Mouse (Mus musculus): ENCODE results near the gene Myo16. TPM values are rescaled to one million over a fixed set of nuclear protein-coding genes. Genes with fewer than 3 reads are reported as not detected.
A peak's percentile ranks its signal among the peaks of the same experiment; 100 is the strongest.

Myo16 gene
- polyA plus RNA-seq, 1 experiment, result 2.4 TPM

GRCm38 (mm10) chr8:10625262-10625661 is 471.6 kb downstream of the Myo16 start:
- DNase-seq (ENCODE audit: low read depth), result no peak

- DNase-seq (ENCODE audit: low read depth), result no peak
Measured at GRCm38 (mm10) chr8:10628725-10629124, 475.0 kb downstream of the Myo16 start.

GRCm38 (mm10) chr8:10629862-10630261 is 476.2 kb downstream of the Myo16 start:
- DNase-seq (ENCODE audit: low read depth), result no peak

DNA sequence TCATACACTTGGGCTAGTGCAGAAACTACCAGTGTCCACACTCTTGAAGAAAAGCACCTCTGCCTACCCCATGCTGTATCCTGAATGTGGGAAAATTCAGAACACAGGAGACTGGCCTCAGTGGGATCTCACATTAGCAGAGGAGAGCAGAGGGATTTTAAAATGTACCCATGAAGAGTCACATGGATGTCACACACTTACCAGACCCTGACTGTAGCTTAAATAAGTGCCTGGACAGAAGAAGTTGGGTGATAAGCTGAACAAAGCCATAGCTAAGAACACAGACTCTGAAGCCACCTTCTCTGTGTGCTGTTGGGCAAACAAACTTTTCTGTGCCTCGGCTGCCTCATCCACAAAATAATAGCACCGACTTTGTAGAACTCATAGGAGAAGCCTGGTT is 477.3 kb downstream of the Myo16 start:
- no peak for DNase-seq (ENCODE audit: low read depth)

DNA sequence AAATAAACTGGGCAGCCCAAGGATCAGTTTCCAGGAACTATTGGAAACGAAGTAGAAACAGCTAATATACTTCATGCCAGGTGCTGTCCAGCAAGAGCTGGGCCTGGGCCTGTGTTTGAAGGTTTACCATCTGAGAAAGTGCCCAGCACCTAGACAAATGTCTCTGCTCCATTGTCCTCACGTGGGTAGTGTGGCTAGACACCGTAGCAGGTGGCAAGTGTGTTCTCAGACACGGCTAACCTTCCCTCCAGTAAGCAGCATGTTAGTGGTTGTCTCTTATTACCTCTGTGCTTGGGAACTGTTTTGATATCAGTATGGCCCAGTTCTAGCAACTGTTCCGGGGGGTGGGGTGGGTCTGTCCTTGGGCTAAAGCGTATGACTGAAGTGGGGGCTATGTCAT is 478.9 kb downstream of the Myo16 start:
- DNase-seq (ENCODE audit: low read depth), result no peak

- no peak for DNase-seq (ENCODE audit: low read depth)
Measured at GRCm38 (mm10) chr8:10633360-10634140, 479.8 kb downstream of the Myo16 start.

GRCm38 (mm10) chr8:10634421-10634820 is 480.7 kb downstream of the Myo16 start:
- DNase-seq (ENCODE audit: low read depth), result no peak

DNA sequence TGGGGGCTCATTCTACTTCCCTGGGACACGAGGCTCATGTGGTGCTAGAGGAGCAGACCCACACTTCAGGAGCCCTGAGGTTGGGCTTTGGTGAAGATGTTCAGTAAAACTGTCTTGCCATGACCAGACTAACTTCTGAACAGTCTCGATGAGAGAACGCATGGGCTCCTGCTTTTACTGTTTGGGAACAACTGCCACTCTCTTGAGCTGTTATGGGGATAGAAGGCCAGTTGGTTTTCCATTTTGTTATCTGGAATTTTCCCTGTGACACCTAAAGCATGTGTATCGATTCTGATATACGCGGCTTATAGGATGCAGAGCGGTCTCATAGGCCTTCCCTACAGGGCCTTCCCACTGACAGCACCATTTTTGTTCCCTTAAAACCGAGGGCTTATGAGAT is 485.2 kb downstream of the Myo16 start:
- DNase-seq (ENCODE audit: low read depth), result no peak

GRCm38 (mm10) chr8:10640176-10640810 is 486.6 kb downstream of the Myo16 start:
- DNase-seq (ENCODE audit: low read depth), result no peak

GRCm38 (mm10) chr8:10640859-10641258 is 487.1 kb downstream of the Myo16 start:
- no peak for DNase-seq (ENCODE audit: low read depth)

- no peak for DNase-seq (ENCODE audit: low read depth)
Measured at GRCm38 (mm10) chr8:10641343-10641742, 487.6 kb downstream of the Myo16 start.

DNA sequence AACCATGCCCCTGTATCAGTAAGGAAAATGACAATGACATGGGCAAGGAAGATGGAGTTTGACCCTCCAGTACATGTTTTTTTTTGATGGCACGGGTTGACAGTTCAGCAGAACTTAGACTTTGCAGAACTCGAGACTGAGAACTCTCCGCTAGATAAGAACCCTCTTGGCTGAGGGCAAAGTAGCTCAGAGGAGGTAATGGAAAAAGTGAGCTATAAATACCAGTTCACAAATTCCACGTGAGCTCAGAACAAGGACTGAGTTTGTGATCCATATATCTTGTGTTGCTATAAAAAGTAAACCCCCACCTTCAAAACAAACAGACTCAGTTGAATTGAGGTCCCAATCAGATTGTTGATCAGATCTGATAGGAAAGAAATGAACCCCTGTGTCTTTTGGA is 489.5 kb downstream of the Myo16 start:
- DNase-seq (ENCODE audit: low read depth), result no peak

DNA sequence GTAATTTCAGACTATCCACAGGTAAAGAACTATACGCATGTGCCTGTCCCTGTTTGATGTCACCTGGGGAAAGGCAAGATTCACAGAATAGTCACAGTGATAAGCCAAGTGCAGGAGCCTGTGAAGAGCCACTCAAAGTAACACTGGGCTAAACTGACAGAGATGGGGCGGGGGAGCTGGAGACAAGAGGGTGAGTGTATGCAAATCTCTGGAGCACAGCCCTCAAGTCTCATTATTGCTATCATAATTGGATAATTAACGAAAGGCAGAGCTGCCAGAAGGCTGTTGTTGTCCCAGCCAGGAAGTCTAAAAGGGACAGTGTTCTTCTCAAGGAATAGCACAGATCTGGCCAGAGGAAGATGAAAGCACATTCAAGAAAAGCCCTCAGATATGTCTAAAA is 490.8 kb downstream of the Myo16 start:
- no peak for DNase-seq (ENCODE audit: low read depth)

GRCm38 (mm10) chr8:10645740-10646139 is 492.0 kb downstream of the Myo16 start:
- DNase-seq (ENCODE audit: low read depth), result no peak

GRCm38 (mm10) chr8:10646485-10646884 is 492.8 kb downstream of the Myo16 start:
- no peak for DNase-seq (ENCODE audit: low read depth)

DNA sequence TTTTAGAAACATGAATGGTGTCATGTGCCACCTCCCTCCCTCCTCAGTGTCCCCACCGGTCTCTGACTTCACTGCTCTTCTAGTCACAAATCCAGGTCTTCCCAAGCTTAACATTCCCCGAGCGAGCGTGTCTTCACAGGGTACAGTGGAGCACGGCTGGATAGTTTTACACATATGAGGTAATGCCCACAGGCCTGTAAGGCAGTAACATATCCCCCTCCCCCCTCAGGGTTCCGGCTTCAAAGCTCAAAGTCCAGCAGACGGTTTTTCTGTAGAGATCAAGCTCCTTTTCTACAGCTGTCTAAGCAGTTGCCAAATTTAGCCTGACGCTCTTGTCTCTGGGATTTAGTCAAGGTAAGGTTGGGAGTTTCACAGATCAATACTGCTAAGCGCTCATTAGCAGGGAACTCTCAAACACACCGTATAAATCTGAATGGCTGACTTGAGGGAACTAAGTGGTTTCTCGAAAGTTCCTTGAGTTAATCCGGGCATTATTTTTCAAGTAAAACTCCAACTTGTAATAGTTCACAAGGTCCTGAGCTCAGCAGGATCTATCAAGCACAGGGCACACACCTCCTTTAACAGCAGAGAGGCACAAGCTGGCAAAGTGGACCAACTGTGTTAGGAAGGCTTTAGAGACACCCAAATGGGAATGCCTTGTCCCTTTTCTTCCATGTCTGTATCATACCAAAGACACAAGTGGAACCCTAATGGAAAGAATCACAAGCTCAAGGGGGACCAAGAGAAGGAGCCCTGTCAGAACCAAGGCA is 498.0 kb downstream of the Myo16 start:
- DNase-seq (ENCODE audit: low read depth), result no peak

DNA sequence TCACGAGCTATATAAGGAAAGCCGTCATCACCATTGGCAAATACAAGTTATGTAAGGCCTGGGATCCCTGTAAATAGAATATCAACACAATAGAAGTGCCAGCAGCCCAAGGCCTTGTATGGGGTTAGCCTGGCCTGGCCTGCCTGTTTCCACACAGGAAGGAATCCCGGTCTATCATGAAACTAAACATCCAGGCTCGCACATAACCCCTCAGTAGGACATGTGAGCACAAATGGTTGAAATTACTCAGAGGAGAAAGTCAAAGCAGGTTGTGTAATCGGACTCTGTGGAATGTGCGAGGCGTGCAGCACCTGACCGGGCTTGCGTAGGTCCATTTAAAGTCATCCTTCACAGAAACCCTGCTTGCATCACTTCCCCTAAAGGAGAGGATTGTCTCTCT is 499.6 kb downstream of the Myo16 start:
- DNase-seq (ENCODE audit: low read depth), result peak; percentile 71

GRCm38 (mm10) chr8:10654922-10655518 is 501.3 kb downstream of the Myo16 start:
- no peak for DNase-seq (ENCODE audit: low read depth)

DNA sequence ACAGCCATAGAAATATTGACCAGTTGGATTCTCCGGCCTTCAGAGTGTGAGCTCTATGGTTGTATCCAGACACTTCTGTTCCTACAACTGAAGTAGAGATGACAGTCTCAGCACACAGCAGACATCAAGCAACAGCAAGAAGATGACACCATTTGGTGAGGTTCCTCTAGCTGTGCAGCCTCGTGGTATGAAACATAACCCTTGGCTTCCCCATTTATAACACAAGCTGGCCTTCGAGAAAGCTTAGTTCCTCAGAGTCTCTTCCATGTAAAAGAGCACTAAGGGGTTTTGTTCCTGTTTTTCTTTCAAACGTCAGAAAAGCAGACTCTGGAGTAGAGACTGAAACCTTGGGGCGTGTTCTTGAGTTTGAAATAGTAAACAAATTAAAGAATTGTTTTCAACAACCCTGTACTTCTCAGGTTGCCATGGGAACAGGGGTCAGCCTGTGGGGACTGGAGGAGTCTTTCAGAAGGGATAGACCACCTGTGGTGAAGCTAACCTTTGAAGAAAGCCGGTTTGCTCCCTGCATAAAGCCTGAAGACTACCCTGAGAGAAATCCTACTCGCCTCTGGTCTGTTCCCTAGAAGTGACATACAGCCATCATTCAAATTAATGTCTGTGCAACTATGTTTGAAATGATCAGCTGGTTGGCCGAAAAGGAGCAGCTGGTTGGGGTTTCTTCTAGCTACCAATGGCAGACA is 510.2 kb downstream of the Myo16 start:
- DNase-seq (ENCODE audit: low read depth), result no peak

GRCm38 (mm10) chr8:10664861-10665543 is 511.3 kb downstream of the Myo16 start:
- no peak for DNase-seq (ENCODE audit: low read depth)

GRCm38 (mm10) chr8:10665821-10666283 is 512.1 kb downstream of the Myo16 start:
- DNase-seq (ENCODE audit: low read depth), result no peak

Data from gonadal fat pad, adult 2 months (tissue).